Mouse (Mus musculus): ENCODE measurements around the gene Dnajb12. TPM values are rescaled to one million over a fixed set of nuclear protein-coding genes. Genes with fewer than 3 reads are reported as not detected.
A peak's percentile ranks its signal among the peaks of the same experiment; 100 is the strongest.
"Not testable (repeated sequence)": the region's sequence is repeated elsewhere in the genome, so short reads cannot be mapped to it uniquely, and the experiment has no call there.

Dnajb12 gene
- polyA plus RNA-seq, 1 experiment from 2014 or later: 26.2 TPM

- 89% methylated on average over 5 of the region's 5 CpGs for WGBS
- no peaks in the 10 kb centered on the region for H3K9me3 ChIP-seq
- H3K27ac ChIP-seq: no peak overlapping the region
- no peak for DNase-seq (ENCODE audit: extremely low spot score, low spot score)
- H3K4me3 ChIP-seq: no peak overlapping the region
- no peaks in the 10 kb centered on the region for H3K36me3 ChIP-seq (replicated peaks)
- H3K27me3 ChIP-seq (ENCODE audit: poor library complexity, severe bottlenecking): no peaks in the 10 kb centered on the region
- H3K4me1 ChIP-seq: 0 out of 2 replicates have a peak, but pooled peaks cover 4% of the 10 kb centered on the region
These were observed 22.2 kb upstream of the Dnajb12 start for GRCm38 (mm10) chr10:59857157-59857556.

GRCm38 (mm10) chr10:59860684-59861083, 18.7 kb upstream of the Dnajb12 start:
- no peak overlapping the region for H3K27ac ChIP-seq
- H3K9me3 ChIP-seq: no peaks in the 10 kb centered on the region
- no peaks in the 10 kb centered on the region for H3K27me3 ChIP-seq (ENCODE audit: poor library complexity, severe bottlenecking)
- 91% methylated on average over 9 of the region's 9 CpGs for WGBS
- DNase-seq (ENCODE audit: extremely low spot score, low spot score): no peak
- no peak overlapping the region for H3K4me3 ChIP-seq
- peaks cover 13% of the 10 kb centered on the region; the same call in 1 of the 2 replicates for H3K36me3 ChIP-seq (replicated peaks)
- peaks cover 24% of the 10 kb centered on the region for H3K4me1 ChIP-seq

GRCm38 (mm10) chr10:59861201-59861600, 18.2 kb upstream of the Dnajb12 start:
- whole genome bisulfite sequencing: 91% methylated on average over 10 of the region's 10 CpGs
- H3K9me3 ChIP-seq: no peaks in the 10 kb centered on the region
- peaks cover 24% of the 10 kb centered on the region for H3K4me1 ChIP-seq
- peaks cover 13% of the 10 kb centered on the region; the same call in 1 of the 2 replicates for H3K36me3 ChIP-seq (replicated peaks)
- no peak overlapping the region for H3K27ac ChIP-seq
- no peak overlapping the region for H3K4me3 ChIP-seq
- DNase-seq (ENCODE audit: extremely low spot score, low spot score): no peak
- H3K27me3 ChIP-seq (ENCODE audit: poor library complexity, severe bottlenecking): no peaks in the 10 kb centered on the region

- Histone ChIP-seq H3K27ac (0 out of 2 replicates have a peak overlapping the region, but pooled peaks have one; percentile 21), H3K9me3 (no peaks in the 10 kb centered on the region), H3K4me3 (no peak overlapping the region), H3K4me1 (peaks cover 24% of the 10 kb centered on the region), H3K36me3 (replicated peaks) (peaks cover 13% of the 10 kb centered on the region; the same call in 1 of the 2 replicates), H3K27me3 (ENCODE audit: poor library complexity, severe bottlenecking) (no peaks in the 10 kb centered on the region)
- DNase-seq (ENCODE audit: extremely low spot score, low spot score): no peak
- 89% methylated on average over 6 of the region's 6 CpGs for WGBS
These were observed 16.4 kb upstream of the Dnajb12 start for GRCm38 (mm10) chr10:59862816-59863440.

- Histone ChIP-seq H3K27me3 (ENCODE audit: poor library complexity, severe bottlenecking) (no peaks in the 10 kb centered on the region), H3K9me3 (no peaks in the 10 kb centered on the region), H3K27ac (0 out of 2 replicates have a peak overlapping the region, but pooled peaks have one; percentile 21), H3K4me3 (no peak overlapping the region), H3K36me3 (replicated peaks) (peaks cover 13% of the 10 kb centered on the region; the same call in 1 of the 2 replicates), H3K4me1 (peaks cover 30% of the 10 kb centered on the region)
- 65% methylated on average over 4 of the region's 4 CpGs for WGBS
- DNase-seq (ENCODE audit: extremely low spot score, low spot score): no peak
These were observed 15.7 kb upstream of the Dnajb12 start for GRCm38 (mm10) chr10:59863620-59864019.

- Histone ChIP-seq H3K36me3 (replicated peaks) (peaks cover 13% of the 10 kb centered on the region; the same call in 1 of the 2 replicates), H3K9me3 (no peaks in the 10 kb centered on the region), H3K27me3 (ENCODE audit: poor library complexity, severe bottlenecking) (no peaks in the 10 kb centered on the region), H3K4me3 (no peak overlapping the region), H3K4me1 (peaks cover 27% of the 10 kb centered on the region), H3K27ac (peak overlapping the region; percentile 21; the same call in 1 of the 2 replicates)
- WGBS: 83% methylated on average over 19 of the region's 19 CpGs
- no peak for DNase-seq (ENCODE audit: extremely low spot score, low spot score)
These were observed 15.0 kb upstream of the Dnajb12 start for GRCm38 (mm10) chr10:59864232-59864875.

- H3K36me3 ChIP-seq (replicated peaks): peaks cover 13% of the 10 kb centered on the region; the same call in 1 of the 2 replicates
- peak; percentile 83 for DNase-seq (ENCODE audit: extremely low spot score, low spot score)
- no peak overlapping the region for H3K4me3 ChIP-seq
- no peak overlapping the region for H3K27ac ChIP-seq
- no peaks in the 10 kb centered on the region for H3K27me3 ChIP-seq (ENCODE audit: poor library complexity, severe bottlenecking)
- no peaks in the 10 kb centered on the region for H3K9me3 ChIP-seq
- H3K4me1 ChIP-seq: peaks cover 27% of the 10 kb centered on the region
- WGBS: 42% methylated on average over 13 of the region's 13 CpGs
These were observed 14.3 kb upstream of the Dnajb12 start for GRCm38 (mm10) chr10:59864884-59865726.

- no peaks in the 10 kb centered on the region; the same call in 1 of the 2 replicates for H3K9me3 ChIP-seq
- H3K27ac ChIP-seq: no peak overlapping the region
- 46% methylated on average over 11 of the region's 11 CpGs for WGBS
- peaks cover 10% of the 10 kb centered on the region; the same call in 1 of the 2 replicates for H3K36me3 ChIP-seq (replicated peaks)
- peaks cover 26% of the 10 kb centered on the region for H3K4me1 ChIP-seq
- no peak for DNase-seq (ENCODE audit: extremely low spot score, low spot score)
- H3K4me3 ChIP-seq: no peak overlapping the region
- H3K27me3 ChIP-seq (ENCODE audit: poor library complexity, severe bottlenecking): no peaks in the 10 kb centered on the region
These were observed 11.1 kb upstream of the Dnajb12 start for GRCm38 (mm10) chr10:59868266-59868665.

GRCm38 (mm10) chr10:59870038-59870437, 9.3 kb upstream of the Dnajb12 start:
- H3K27me3 ChIP-seq (ENCODE audit: poor library complexity, severe bottlenecking): no peaks in the 10 kb centered on the region
- no peak overlapping the region for H3K4me3 ChIP-seq
- H3K36me3 ChIP-seq (replicated peaks): no peaks in the 10 kb centered on the region
- H3K27ac ChIP-seq: no peak overlapping the region
- H3K9me3 ChIP-seq: no peaks in the 10 kb centered on the region; the same call in 1 of the 2 replicates
- H3K4me1 ChIP-seq: peaks cover 9% of the 10 kb centered on the region
- no peak for DNase-seq (ENCODE audit: extremely low spot score, low spot score)
- 93% methylated on average over 6 of the region's 6 CpGs for WGBS

GRCm38 (mm10) chr10:59872651-59873050, 6.7 kb upstream of the Dnajb12 start:
- H3K27me3 ChIP-seq (ENCODE audit: poor library complexity, severe bottlenecking); H3K4me3 ChIP-seq; H3K4me1 ChIP-seq; DNase-seq (ENCODE audit: extremely low spot score, low spot score); H3K9me3 ChIP-seq; H3K36me3 ChIP-seq (replicated peaks): not testable (repeated sequence)
- 0 out of 2 replicates have a peak overlapping the region, but pooled peaks have one; percentile 8 for H3K27ac ChIP-seq
- WGBS: 88% methylated on average over 4 of the region's 4 CpGs

GRCm38 (mm10) chr10:59873206-59873605, 6.2 kb upstream of the Dnajb12 start:
- 82% methylated on average over 5 of the region's 5 CpGs for WGBS

GRCm38 (mm10) chr10:59873613-59874012, 5.7 kb upstream of the Dnajb12 start:
- H3K4me3 ChIP-seq: no peak overlapping the region
- peaks cover 1% of the 10 kb centered on the region for H3K4me1 ChIP-seq
- DNase-seq (ENCODE audit: extremely low spot score, low spot score): no peak
- WGBS: 84% methylated on average over 5 of the region's 5 CpGs
- H3K36me3 ChIP-seq (replicated peaks): no peaks in the 10 kb centered on the region
- no peaks in the 10 kb centered on the region for H3K27me3 ChIP-seq (ENCODE audit: poor library complexity, severe bottlenecking)
- H3K27ac ChIP-seq: 0 out of 2 replicates have a peak overlapping the region, but pooled peaks have one; percentile 3
- no peaks in the 10 kb centered on the region; the same call in 1 of the 2 replicates for H3K9me3 ChIP-seq

More at GRCm38 (mm10) chr10:59873206-59873605, 6.2 kb upstream of the Dnajb12 start:
- peaks cover 4% of the 10 kb centered on the region for H3K4me1 ChIP-seq
- no peak for DNase-seq (ENCODE audit: extremely low spot score, low spot score)
- H3K4me3 ChIP-seq: no peak overlapping the region
- H3K36me3 ChIP-seq (replicated peaks): no peaks in the 10 kb centered on the region
- no peaks in the 10 kb centered on the region for H3K27me3 ChIP-seq (ENCODE audit: poor library complexity, severe bottlenecking)
- H3K9me3 ChIP-seq: no peaks in the 10 kb centered on the region; the same call in 1 of the 2 replicates
- 0 out of 2 replicates have a peak overlapping the region, but pooled peaks have one; percentile 8 for H3K27ac ChIP-seq

All from forebrain, embryonic 10.5 days (tissue).